Mouse (Mus musculus): ENCODE measurements at regions not wholly inside any gene's neighbourhood (a gene's known extent, or its start where the extent isn't known, plus 50 kb on each side); places are given as distances from the start of the nearest gene placed in this dataset.
A peak's percentile ranks its signal among the peaks of the same experiment; 100 is the strongest.

- Histone ChIP-seq H3K36me3 (replicated peaks; ENCODE audit: control insufficient read depth, insufficient read depth) (no peaks in the 10 kb centered on the region), H3K4me2 (replicated peaks) (no peak overlapping the region), H3K27ac (no peak overlapping the region), H3K4me1 (replicated peaks; ENCODE audit: control insufficient read depth, insufficient read depth, low read length) (no peaks in the 10 kb centered on the region), H3K27me3 (ENCODE audit: control insufficient read depth, insufficient read depth, low read length) (no peaks in the 10 kb centered on the region), H3K9ac (no peak overlapping the region), H3K4me3 (replicated peaks; ENCODE audit: low read length) (no peak overlapping the region), H3K9me3 (ENCODE audit: control insufficient read depth, low read length) (no peaks in the 10 kb centered on the region)
- ATAC-seq (ENCODE audit: low FRiP score) (no peak), DNase-seq (ENCODE audit: low spot score) (no peak)
- 48% methylated on average over 4 of the region's 4 CpGs for WGBS
Observed at GRCm38 (mm10) chr12:39224073-39224472, 444.9 kb downstream of the Etv1 start.

DNA sequence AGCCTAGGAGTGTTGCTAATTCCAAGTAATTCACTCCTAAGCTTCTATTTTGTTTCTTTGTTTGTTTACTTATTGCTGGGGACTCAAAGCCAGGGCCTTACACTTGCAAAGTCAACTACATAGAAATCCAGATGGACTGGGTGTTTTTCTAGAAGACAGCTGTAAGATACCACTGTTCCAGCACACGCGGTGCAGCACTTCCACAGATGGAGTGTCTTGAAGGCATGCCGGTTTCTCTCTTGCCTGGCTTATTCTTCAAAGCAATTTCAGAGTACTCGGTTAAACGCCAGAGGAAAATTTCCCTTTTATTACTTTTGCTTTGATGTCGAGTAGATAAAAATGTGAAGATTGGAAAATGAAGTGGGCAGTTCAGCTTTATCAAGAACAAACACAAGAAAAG is 477.4 kb downstream of the Etv1 start:
- H3K27me3 ChIP-seq (ENCODE audit: control insufficient read depth, insufficient read depth, low read length) = no peaks in the 10 kb centered on the region
- no peak overlapping the region for H3K27ac ChIP-seq
- DNase-seq (ENCODE audit: low spot score) = no peak
- no peaks in the 10 kb centered on the region for H3K9me3 ChIP-seq (ENCODE audit: control insufficient read depth, low read length)
- ATAC-seq (ENCODE audit: low FRiP score) = no peak
- no peak overlapping the region for H3K4me3 ChIP-seq (replicated peaks; ENCODE audit: low read length)
- H3K4me1 ChIP-seq (replicated peaks; ENCODE audit: control insufficient read depth, insufficient read depth, low read length) = no peaks in the 10 kb centered on the region
- H3K36me3 ChIP-seq (replicated peaks; ENCODE audit: control insufficient read depth, insufficient read depth) = no peaks in the 10 kb centered on the region
- WGBS = 86% methylated on average over 6 of the region's 6 CpGs
- no peak overlapping the region for H3K9ac ChIP-seq
- H3K4me2 ChIP-seq (replicated peaks) = no peak overlapping the region

DNA sequence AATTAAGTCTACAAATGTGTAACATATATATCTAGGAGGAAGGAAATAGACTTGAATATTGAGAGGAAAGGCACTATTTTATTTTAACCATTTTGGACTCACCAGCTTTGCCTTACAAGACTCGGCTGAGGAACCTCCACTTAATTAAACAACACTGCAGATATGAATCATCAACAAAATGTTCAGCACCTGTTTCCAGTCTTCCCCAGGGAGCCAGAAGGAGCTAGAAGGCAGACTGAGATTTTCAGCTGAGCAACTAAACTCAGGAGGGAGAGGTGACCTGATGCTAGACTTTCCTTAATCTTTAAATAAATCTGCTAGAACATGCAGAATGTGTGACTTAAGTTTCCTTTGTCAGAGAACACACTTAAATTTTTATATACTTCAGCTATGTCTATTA is 478.4 kb downstream of the Etv1 start:
- H3K9me3 ChIP-seq (ENCODE audit: control insufficient read depth, low read length) = no peaks in the 10 kb centered on the region
- H3K4me1 ChIP-seq (replicated peaks; ENCODE audit: control insufficient read depth, insufficient read depth, low read length) = no peaks in the 10 kb centered on the region
- no peaks in the 10 kb centered on the region for H3K27me3 ChIP-seq (ENCODE audit: control insufficient read depth, insufficient read depth, low read length)
- 70% methylated on average over 1 of the region's 1 CpGs for WGBS
- H3K36me3 ChIP-seq (replicated peaks; ENCODE audit: control insufficient read depth, insufficient read depth) = no peaks in the 10 kb centered on the region
- DNase-seq (ENCODE audit: low spot score) = no peak
- no peak overlapping the region for H3K4me3 ChIP-seq (replicated peaks; ENCODE audit: low read length)
- H3K9ac ChIP-seq = no peak overlapping the region
- H3K27ac ChIP-seq = no peak overlapping the region
- no peak overlapping the region for H3K4me2 ChIP-seq (replicated peaks)
- no peak for ATAC-seq (ENCODE audit: low FRiP score)

- no peak for ATAC-seq (ENCODE audit: low FRiP score)
- H3K9me3 ChIP-seq (ENCODE audit: control insufficient read depth, low read length) = no peaks in the 10 kb centered on the region
- H3K4me1 ChIP-seq (replicated peaks; ENCODE audit: control insufficient read depth, insufficient read depth, low read length) = no peaks in the 10 kb centered on the region
- H3K27ac ChIP-seq = no peak overlapping the region
- no peaks in the 10 kb centered on the region for H3K27me3 ChIP-seq (ENCODE audit: control insufficient read depth, insufficient read depth, low read length)
- H3K9ac ChIP-seq = no peak overlapping the region
- no peak overlapping the region for H3K4me3 ChIP-seq (replicated peaks; ENCODE audit: low read length)
- no peak for DNase-seq (ENCODE audit: low spot score)
- no peaks in the 10 kb centered on the region for H3K36me3 ChIP-seq (replicated peaks; ENCODE audit: control insufficient read depth, insufficient read depth)
- WGBS = 91% methylated on average over 2 of the region's 2 CpGs
- no peak overlapping the region for H3K4me2 ChIP-seq (replicated peaks)
Observed at GRCm38 (mm10) chr12:39289676-39290075, 510.5 kb downstream of the Etv1 start.

DNA sequence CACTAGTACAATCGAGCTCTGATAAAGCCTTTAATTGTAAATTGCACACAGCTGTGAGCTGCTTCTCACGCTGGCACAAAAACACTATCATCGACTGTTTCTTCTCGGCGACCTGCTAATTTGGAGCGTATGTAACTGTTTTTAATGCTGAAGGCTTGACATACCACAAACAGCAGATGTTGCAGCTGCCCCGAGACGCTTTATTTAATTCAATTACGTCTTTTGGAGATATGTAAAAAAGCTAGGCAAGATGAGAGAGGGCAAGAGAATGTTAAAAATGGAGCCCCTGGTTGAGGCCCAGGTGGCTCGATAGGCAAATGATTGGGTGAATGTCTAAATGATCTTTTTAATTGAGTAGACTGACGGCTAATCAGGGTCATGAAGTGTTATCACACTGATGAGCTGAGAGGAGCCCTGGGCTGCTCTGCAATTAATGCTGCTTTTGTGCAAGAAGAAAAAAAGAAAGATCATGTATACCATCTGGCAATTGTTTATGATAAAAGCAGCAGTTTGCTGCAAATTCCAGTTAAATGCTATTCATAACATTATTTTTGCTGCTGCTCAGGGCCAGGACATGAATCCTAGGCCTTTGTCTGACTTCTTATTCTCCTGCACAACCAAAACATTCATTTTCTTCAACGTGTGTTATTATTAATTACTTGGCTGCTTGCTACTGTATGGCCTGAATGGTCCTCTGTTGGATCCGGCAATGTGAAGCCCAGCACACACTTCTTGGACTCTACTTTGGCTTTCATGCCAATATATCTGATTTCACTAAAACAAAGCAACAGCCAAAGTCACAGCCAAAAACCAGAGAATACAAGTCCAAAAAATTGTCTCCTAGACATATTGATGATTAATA is 522.4 kb downstream of the Etv1 start:
- H3K4me1 ChIP-seq (replicated peaks; ENCODE audit: control insufficient read depth, insufficient read depth, low read length) = peaks cover 11% of the 10 kb centered on the region
- ATAC-seq (ENCODE audit: low FRiP score) (peak; percentile 88), DNase-seq (ENCODE audit: low spot score) (peak; percentile 45)
- H3K27ac ChIP-seq = peak overlapping the region; percentile 49; the same call in 1 of the 2 replicates
- no peak overlapping the region for H3K4me3 ChIP-seq (replicated peaks; ENCODE audit: low read length)
- H3K9ac ChIP-seq = no peak overlapping the region
- peak overlapping the region; percentile 31 for H3K4me2 ChIP-seq (replicated peaks)
- no peaks in the 10 kb centered on the region for H3K27me3 ChIP-seq (ENCODE audit: control insufficient read depth, insufficient read depth, low read length)
- WGBS = 20% methylated on average over 13 of the region's 13 CpGs
- H3K9me3 ChIP-seq (ENCODE audit: control insufficient read depth, low read length) = no peaks in the 10 kb centered on the region
- H3K36me3 ChIP-seq (replicated peaks; ENCODE audit: control insufficient read depth, insufficient read depth) = no peaks in the 10 kb centered on the region

DNA sequence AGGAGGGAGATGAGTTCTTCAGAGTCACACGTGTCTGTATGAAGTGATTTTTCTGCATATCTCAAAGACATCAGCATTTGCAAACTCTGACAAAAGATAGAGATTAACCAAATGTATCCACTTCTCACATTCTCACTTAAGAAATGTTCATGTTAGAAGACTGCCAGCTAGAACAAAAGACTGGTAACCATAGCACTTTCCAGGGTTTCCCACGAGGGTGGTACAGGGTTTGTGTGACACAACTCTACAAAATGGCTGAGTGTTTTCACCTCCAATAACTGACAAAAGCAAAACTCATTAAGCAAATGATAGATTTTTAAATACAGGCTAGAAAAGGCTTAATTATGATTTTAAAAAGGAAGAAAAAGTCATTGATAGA is 523.0 kb downstream of the Etv1 start:
- no peak overlapping the region for H3K4me3 ChIP-seq (replicated peaks; ENCODE audit: low read length)
- no peaks in the 10 kb centered on the region for H3K27me3 ChIP-seq (ENCODE audit: control insufficient read depth, insufficient read depth, low read length)
- H3K9me3 ChIP-seq (ENCODE audit: control insufficient read depth, low read length) = no peaks in the 10 kb centered on the region
- ATAC-seq (ENCODE audit: low FRiP score) (no peak), DNase-seq (ENCODE audit: low spot score) (no peak)
- H3K4me2 ChIP-seq (replicated peaks) = no peak overlapping the region
- H3K36me3 ChIP-seq (replicated peaks; ENCODE audit: control insufficient read depth, insufficient read depth) = no peaks in the 10 kb centered on the region
- H3K9ac ChIP-seq = no peak overlapping the region
- WGBS = 51% methylated on average over 2 of the region's 2 CpGs
- H3K27ac ChIP-seq = peak overlapping the region; percentile 49; the same call in 1 of the 2 replicates
- H3K4me1 ChIP-seq (replicated peaks; ENCODE audit: control insufficient read depth, insufficient read depth, low read length) = peaks cover 11% of the 10 kb centered on the region

DNA sequence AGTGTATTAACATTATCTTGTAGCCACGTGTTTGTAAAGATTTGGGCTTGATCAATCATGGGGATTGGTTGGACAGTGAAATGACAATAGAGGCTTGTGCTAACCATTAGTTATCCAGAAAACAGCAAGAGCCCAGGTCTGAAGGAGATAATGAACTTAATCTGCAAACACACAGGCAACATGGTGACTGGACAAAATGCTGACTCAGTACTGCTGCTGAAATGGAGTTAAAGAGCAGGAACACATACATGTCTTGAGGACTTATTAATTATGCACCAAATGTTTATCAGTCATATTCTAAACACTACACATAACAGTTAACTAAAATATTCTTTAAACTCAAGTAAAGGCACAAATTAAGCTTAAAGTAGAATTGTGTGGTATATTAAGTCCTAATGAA is 528.6 kb downstream of the Etv1 start:
- no peak for DNase-seq (ENCODE audit: low spot score)
- H3K9me3 ChIP-seq (ENCODE audit: control insufficient read depth, low read length) = no peaks in the 10 kb centered on the region
- H3K27ac ChIP-seq = no peak overlapping the region
- H3K4me1 ChIP-seq (replicated peaks; ENCODE audit: control insufficient read depth, insufficient read depth, low read length) = no peaks in the 10 kb centered on the region
- H3K36me3 ChIP-seq (replicated peaks; ENCODE audit: control insufficient read depth, insufficient read depth) = no peaks in the 10 kb centered on the region
- H3K27me3 ChIP-seq (ENCODE audit: control insufficient read depth, insufficient read depth, low read length) = no peaks in the 10 kb centered on the region
- H3K4me3 ChIP-seq (replicated peaks; ENCODE audit: low read length) = no peak overlapping the region
- no peak overlapping the region for H3K9ac ChIP-seq
- no peak overlapping the region for H3K4me2 ChIP-seq (replicated peaks)
- ATAC-seq (ENCODE audit: low FRiP score) = no peak
- WGBS = 60% methylated on average over 1 of the region's 1 CpGs

GRCm38 (mm10) chr12:39309905-39310304 is 530.7 kb downstream of the Etv1 start:
- no peak overlapping the region for H3K27ac ChIP-seq
- no peaks in the 10 kb centered on the region for H3K9me3 ChIP-seq (ENCODE audit: control insufficient read depth, low read length)
- H3K9ac ChIP-seq = no peak overlapping the region
- no peaks in the 10 kb centered on the region for H3K27me3 ChIP-seq (ENCODE audit: control insufficient read depth, insufficient read depth, low read length)
- no peaks in the 10 kb centered on the region for H3K4me1 ChIP-seq (replicated peaks; ENCODE audit: control insufficient read depth, insufficient read depth, low read length)
- ATAC-seq (ENCODE audit: low FRiP score) (no peak), DNase-seq (ENCODE audit: low spot score) (no peak)
- WGBS = 72% methylated on average over 3 of the region's 3 CpGs
- no peaks in the 10 kb centered on the region for H3K36me3 ChIP-seq (replicated peaks; ENCODE audit: control insufficient read depth, insufficient read depth)
- H3K4me2 ChIP-seq (replicated peaks) = no peak overlapping the region
- no peak overlapping the region for H3K4me3 ChIP-seq (replicated peaks; ENCODE audit: low read length)

GRCm38 (mm10) chr12:39317229-39317628 is 538.0 kb downstream of the Etv1 start:
- 92% methylated on average over 4 of the region's 4 CpGs for WGBS

GRCm38 (mm10) chr12:39321453-39321852 is 542.3 kb downstream of the Etv1 start:
- no peak overlapping the region for H3K9ac ChIP-seq
- H3K36me3 ChIP-seq (replicated peaks; ENCODE audit: control insufficient read depth, insufficient read depth) = no peaks in the 10 kb centered on the region
- WGBS = 90% methylated on average over 1 of the region's 1 CpGs
- no peak for ATAC-seq (ENCODE audit: low FRiP score)
- no peak overlapping the region for H3K27ac ChIP-seq
- H3K4me2 ChIP-seq (replicated peaks) = no peak overlapping the region
- DNase-seq (ENCODE audit: low spot score) = no peak
- no peaks in the 10 kb centered on the region for H3K27me3 ChIP-seq (ENCODE audit: control insufficient read depth, insufficient read depth, low read length)
- H3K4me1 ChIP-seq (replicated peaks; ENCODE audit: control insufficient read depth, insufficient read depth, low read length) = no peaks in the 10 kb centered on the region
- H3K9me3 ChIP-seq (ENCODE audit: control insufficient read depth, low read length) = no peaks in the 10 kb centered on the region
- H3K4me3 ChIP-seq (replicated peaks; ENCODE audit: low read length) = no peak overlapping the region

More at GRCm38 (mm10) chr12:39317229-39317628, 538.0 kb downstream of the Etv1 start:
- ATAC-seq (ENCODE audit: low FRiP score) (no peak), DNase-seq (ENCODE audit: low spot score) (no peak)
- Histone ChIP-seq H3K4me2 (replicated peaks) (no peak overlapping the region), H3K9ac (no peak overlapping the region), H3K9me3 (ENCODE audit: control insufficient read depth, low read length) (no peaks in the 10 kb centered on the region), H3K27me3 (ENCODE audit: control insufficient read depth, insufficient read depth, low read length) (no peaks in the 10 kb centered on the region), H3K27ac (no peak overlapping the region), H3K36me3 (replicated peaks; ENCODE audit: control insufficient read depth, insufficient read depth) (no peaks in the 10 kb centered on the region), H3K4me3 (replicated peaks; ENCODE audit: low read length) (no peak overlapping the region), H3K4me1 (replicated peaks; ENCODE audit: control insufficient read depth, insufficient read depth, low read length) (no peaks in the 10 kb centered on the region)
